Mouse (Mus musculus) lung, adult 2 months (tissue): ENCODE data around the gene Lypd3.

Experiments used
- CTCF ChIP-seq: fragments of 200-500 bp; IDR thresholded peaks from 2 replicates; pipeline ENCODE4 v1.5.1; 2011; ENCODE audit warnings: mild to moderate bottlenecking, low read length, control low read depth; ENCODE audit not compliant: insufficient read depth
- POLR2A ChIP-seq: fragments of 200-500 bp; IDR thresholded peaks from 2 replicates; pipeline ENCODE4 v1.6.1; 2011; ENCODE audit warnings: low read depth, mild to moderate bottlenecking, control low read depth, low read length, borderline replicate concordance; ENCODE audit errors: extremely low read depth

GRCm38 (mm10) chr7:24646486-24646885 is 10.1 kb downstream of the Lypd3 start:
- TF ChIP-seq CTCF, result no peak
- no peak for TF ChIP-seq POLR2A
